Mouse (Mus musculus): ENCODE data around the gene Cachd1. TPM values are rescaled to one million over a fixed set of nuclear protein-coding genes. Genes with fewer than 3 reads are reported as not detected.

The Cachd1 gene
- polyA plus RNA-seq, 1 experiment, result not detected

- no peak for TF ChIP-seq CTCF (IDR thresholded peaks at IDR 0.05; ENCODE audit: insufficient read depth, low read depth, low read length)
- no peak for TF ChIP-seq POLR2A (IDR thresholded peaks at IDR 0.05; ENCODE audit: insufficient read depth, low read depth, low read length)
- Histone ChIP-seq H3K4me1 (ENCODE audit: control insufficient read depth, insufficient read depth, low read length) (no peaks in the 10 kb centered on the region), H3K27ac (ENCODE audit: insufficient read depth, low read depth, low read length) (no peak overlapping the region), H3K4me3 (ENCODE audit: insufficient read depth, low read depth, low read length) (no peak overlapping the region)
- WGBS, result 78% methylated on average over 8 of the region's 8 CpGs
Observed at GRCm38 (mm10) chr4:100896260-100897010, 120.0 kb downstream of the Cachd1 start.

GRCm38 (mm10) chr4:100897943-100898342, 121.5 kb downstream of the Cachd1 start:
- WGBS, result 79% methylated on average over 3 of the region's 3 CpGs
- Histone ChIP-seq H3K4me1 (ENCODE audit: control insufficient read depth, insufficient read depth, low read length) (no peaks in the 10 kb centered on the region), H3K4me3 (ENCODE audit: insufficient read depth, low read depth, low read length) (no peak overlapping the region), H3K27ac (ENCODE audit: insufficient read depth, low read depth, low read length) (no peak overlapping the region)
- TF ChIP-seq CTCF (IDR thresholded peaks at IDR 0.05; ENCODE audit: insufficient read depth, low read depth, low read length), result no peak

GRCm38 (mm10) chr4:100909694-100910340, 133.3 kb downstream of the Cachd1 start:
- Histone ChIP-seq H3K27ac (ENCODE audit: insufficient read depth, low read depth, low read length) (no peak overlapping the region), H3K4me1 (ENCODE audit: control insufficient read depth, insufficient read depth, low read length) (0 out of 2 replicates have a peak, but pooled peaks cover 3% of the 10 kb centered on the region), H3K4me3 (ENCODE audit: insufficient read depth, low read depth, low read length) (no peak overlapping the region)
- TF ChIP-seq POLR2A (IDR thresholded peaks at IDR 0.05; ENCODE audit: insufficient read depth, low read depth, low read length), result no peak
- WGBS, result 62% methylated on average over 9 of the region's 9 CpGs

GRCm38 (mm10) chr4:100910605-100911330, 134.3 kb downstream of the Cachd1 start:
- no peak overlapping the region for H3K27ac ChIP-seq (ENCODE audit: insufficient read depth, low read depth, low read length)
- 0 out of 2 replicates have a peak, but pooled peaks cover 3% of the 10 kb centered on the region for H3K4me1 ChIP-seq (ENCODE audit: control insufficient read depth, insufficient read depth, low read length)
- WGBS, result 48% methylated on average over 11 of the region's 11 CpGs
- TF ChIP-seq CTCF (IDR thresholded peaks at IDR 0.05; ENCODE audit: insufficient read depth, low read depth, low read length) (no peak), POLR2A (IDR thresholded peaks at IDR 0.05; ENCODE audit: insufficient read depth, low read depth, low read length) (no peak)
- H3K4me3 ChIP-seq (ENCODE audit: insufficient read depth, low read depth, low read length), result no peak overlapping the region

GRCm38 (mm10) chr4:100911658-100912057, 135.2 kb downstream of the Cachd1 start:
- Histone ChIP-seq H3K4me1 (ENCODE audit: control insufficient read depth, insufficient read depth, low read length) (0 out of 2 replicates have a peak, but pooled peaks cover 3% of the 10 kb centered on the region), H3K4me3 (ENCODE audit: insufficient read depth, low read depth, low read length) (no peak overlapping the region), H3K27ac (ENCODE audit: insufficient read depth, low read depth, low read length) (no peak overlapping the region)
- no peak for TF ChIP-seq POLR2A (IDR thresholded peaks at IDR 0.05; ENCODE audit: insufficient read depth, low read depth, low read length)
- TF ChIP-seq CTCF (IDR thresholded peaks at IDR 0.05; ENCODE audit: insufficient read depth, low read depth, low read length), result no peak
- WGBS, result 55% methylated on average over 3 of the region's 3 CpGs

- TF ChIP-seq POLR2A (IDR thresholded peaks at IDR 0.05; ENCODE audit: insufficient read depth, low read depth, low read length) (no peak), CTCF (IDR thresholded peaks at IDR 0.05; ENCODE audit: insufficient read depth, low read depth, low read length) (no peak)
- Histone ChIP-seq H3K4me3 (ENCODE audit: insufficient read depth, low read depth, low read length) (no peak overlapping the region), H3K4me1 (ENCODE audit: control insufficient read depth, insufficient read depth, low read length) (0 out of 2 replicates have a peak, but pooled peaks cover 3% of the 10 kb centered on the region), H3K27ac (ENCODE audit: insufficient read depth, low read depth, low read length) (no peak overlapping the region)
- WGBS, result 47% methylated on average over 4 of the region's 4 CpGs
Observed at GRCm38 (mm10) chr4:100913666-100914065, 137.2 kb downstream of the Cachd1 start.

GRCm38 (mm10) chr4:100914532-100914931, 138.1 kb downstream of the Cachd1 start:
- no peak overlapping the region for H3K4me3 ChIP-seq (ENCODE audit: insufficient read depth, low read depth, low read length)
- 0 out of 2 replicates have a peak, but pooled peaks cover 3% of the 10 kb centered on the region for H3K4me1 ChIP-seq (ENCODE audit: control insufficient read depth, insufficient read depth, low read length)
- H3K27ac ChIP-seq (ENCODE audit: insufficient read depth, low read depth, low read length), result no peak overlapping the region
- no peak for TF ChIP-seq CTCF (IDR thresholded peaks at IDR 0.05; ENCODE audit: insufficient read depth, low read depth, low read length)
- TF ChIP-seq POLR2A (IDR thresholded peaks at IDR 0.05; ENCODE audit: insufficient read depth, low read depth, low read length), result no peak
- 63% methylated on average over 3 of the region's 3 CpGs for WGBS

GRCm38 (mm10) chr4:100915093-100915492, 138.6 kb downstream of the Cachd1 start:
- Histone ChIP-seq H3K4me1 (ENCODE audit: control insufficient read depth, insufficient read depth, low read length) (0 out of 2 replicates have a peak, but pooled peaks cover under 1% of the 10 kb centered on the region), H3K27ac (ENCODE audit: insufficient read depth, low read depth, low read length) (no peak overlapping the region), H3K4me3 (ENCODE audit: insufficient read depth, low read depth, low read length) (no peak overlapping the region)
- TF ChIP-seq CTCF (IDR thresholded peaks at IDR 0.05; ENCODE audit: insufficient read depth, low read depth, low read length), result no peak
- no peak for TF ChIP-seq POLR2A (IDR thresholded peaks at IDR 0.05; ENCODE audit: insufficient read depth, low read depth, low read length)
- 67% methylated on average over 2 of the region's 2 CpGs for WGBS

GRCm38 (mm10) chr4:100917511-100917910, 141.0 kb downstream of the Cachd1 start:
- TF ChIP-seq CTCF (IDR thresholded peaks at IDR 0.05; ENCODE audit: insufficient read depth, low read depth, low read length), result no peak
- TF ChIP-seq POLR2A (IDR thresholded peaks at IDR 0.05; ENCODE audit: insufficient read depth, low read depth, low read length), result no peak
- Histone ChIP-seq H3K4me3 (ENCODE audit: insufficient read depth, low read depth, low read length) (no peak overlapping the region), H3K4me1 (ENCODE audit: control insufficient read depth, insufficient read depth, low read length) (no peaks in the 10 kb centered on the region), H3K27ac (ENCODE audit: insufficient read depth, low read depth, low read length) (no peak overlapping the region)
- WGBS, result 92% methylated on average over 1 of the region's 1 CpGs
